Mouse (Mus musculus): ENCODE results near the gene Myom1. TPM values are rescaled to one million over a fixed set of nuclear protein-coding genes. Genes with fewer than 3 reads are reported as not detected.

The Myom1 gene
- total RNA-seq, 2 experiments from 2014 or later: 4.6 to 5.5 TPM

- no peak for DNase-seq (ENCODE audit: low spot score in 2 of 2)
- intact Hi-C loops (cut with DNase I): no loop called here
Observed at GRCm38 (mm10) chr17:71124674-71125073, 122.2 kb downstream of the Myom1 start.

GRCm38 (mm10) chr17:71125519-71125918 is 123.1 kb downstream of the Myom1 start:
- intact Hi-C loops (cut with DNase I): no loop called here
- DNase-seq (ENCODE audit: low spot score in 2 of 2): peak in 1 of 2 experiments; percentile 61

GRCm38 (mm10) chr17:71126001-71126400 is 123.6 kb downstream of the Myom1 start:
- intact Hi-C loops (cut with DNase I): no loop called here
- DNase-seq (ENCODE audit: low spot score in 2 of 2): no peak

GRCm38 (mm10) chr17:71127464-71128110 is 125.2 kb downstream of the Myom1 start:
- intact Hi-C loops (cut with DNase I): no loop called here
- DNase-seq (ENCODE audit: low spot score in 2 of 2): no peak

- intact Hi-C loops (cut with DNase I): loop anchor here (5.0 kb wide), 1 partner anchor 53 kb away; the partner anchor contains the start of gene Lpin2
- peak in 1 of 2 experiments; percentile 53 for DNase-seq (ENCODE audit: low spot score in 2 of 2)
Observed at GRCm38 (mm10) chr17:71129489-71130261, 127.2 kb downstream of the Myom1 start.

GRCm38 (mm10) chr17:71132221-71132620 is 129.8 kb downstream of the Myom1 start:
- DNase-seq (ENCODE audit: low spot score in 2 of 2): no peak
- intact Hi-C loops (cut with DNase I): loop anchor here (5.0 kb wide), 1 partner anchor 50 kb away; the partner anchor contains the start of gene Lpin2

GRCm38 (mm10) chr17:71132856-71133439 is 130.5 kb downstream of the Myom1 start:
- no peak for DNase-seq (ENCODE audit: low spot score in 2 of 2)
- intact Hi-C loops (cut with DNase I): loop anchor here (5.0 kb wide), 1 partner anchor 49 kb away; the partner anchor contains the start of gene Lpin2

GRCm38 (mm10) chr17:71134441-71134955 is 132.1 kb downstream of the Myom1 start:
- no peak for DNase-seq (ENCODE audit: low spot score in 2 of 2)
- intact Hi-C loops (cut with DNase I): loop anchor here (5.0 kb wide), 1 partner anchor 48 kb away; the partner anchor contains the start of gene Lpin2

GRCm38 (mm10) chr17:71135108-71135507 is 132.7 kb downstream of the Myom1 start:
- DNase-seq (ENCODE audit: low spot score in 2 of 2): peak in 1 of 2 experiments; percentile 31

GRCm38 (mm10) chr17:71135866-71136265 is 133.4 kb downstream of the Myom1 start:
- intact Hi-C loops (cut with DNase I): no loop called here
- no peak for DNase-seq (ENCODE audit: low spot score in 2 of 2)

More at GRCm38 (mm10) chr17:71135108-71135507, 132.7 kb downstream of the Myom1 start:
- intact Hi-C loops (cut with DNase I): no loop called here

- intact Hi-C loops (cut with DNase I): no loop called here
- DNase-seq (ENCODE audit: low spot score in 2 of 2): no peak
Observed at GRCm38 (mm10) chr17:71136384-71137333, 134.2 kb downstream of the Myom1 start.

GRCm38 (mm10) chr17:71137334-71137721 is 134.9 kb downstream of the Myom1 start:
- intact Hi-C loops (cut with DNase I): no loop called here
- DNase-seq (ENCODE audit: low spot score in 2 of 2): no peak

- intact Hi-C loops (cut with DNase I): no loop called here
- DNase-seq (ENCODE audit: low spot score in 2 of 2): no peak
Observed at GRCm38 (mm10) chr17:71142068-71142467, 139.6 kb downstream of the Myom1 start.

GRCm38 (mm10) chr17:71143155-71143554 is 140.7 kb downstream of the Myom1 start:
- DNase-seq (ENCODE audit: low spot score in 2 of 2): no peak
- intact Hi-C loops (cut with DNase I): no loop called here

GRCm38 (mm10) chr17:71144322-71145116 is 142.1 kb downstream of the Myom1 start:
- no peak for DNase-seq (ENCODE audit: low spot score in 2 of 2)
- intact Hi-C loops (cut with DNase I): no loop called here

GRCm38 (mm10) chr17:71145248-71145961 is 143.0 kb downstream of the Myom1 start:
- DNase-seq (ENCODE audit: low spot score in 2 of 2): no peak
- intact Hi-C loops (cut with DNase I): no loop called here

GRCm38 (mm10) chr17:71153356-71153755 is 150.9 kb downstream of the Myom1 start:
- intact Hi-C loops (cut with DNase I): no loop called here
- no peak for DNase-seq (ENCODE audit: low spot score in 2 of 2)
